Mouse (Mus musculus): Measurements from ENCODE around the gene Gm9733.
"Not testable (repeated sequence)": the region's sequence is repeated elsewhere in the genome, so short reads cannot be mapped to it uniquely, and the experiment has no call there.

Gm9733 gene

GRCm38 (mm10) chr3:15332063-15332462 lies at the start of gene Gm9733:
Gene Gm9733 (minus strand): TSS chr3:15332302.
- DNase-seq (ENCODE audit: low read depth, low spot score), result no peak

- not testable (repeated sequence) for DNase-seq (ENCODE audit: low read depth, low spot score)
Observed at GRCm38 (mm10) chr3:15355690-15356089, 23.6 kb upstream of the Gm9733 start.

DNA sequence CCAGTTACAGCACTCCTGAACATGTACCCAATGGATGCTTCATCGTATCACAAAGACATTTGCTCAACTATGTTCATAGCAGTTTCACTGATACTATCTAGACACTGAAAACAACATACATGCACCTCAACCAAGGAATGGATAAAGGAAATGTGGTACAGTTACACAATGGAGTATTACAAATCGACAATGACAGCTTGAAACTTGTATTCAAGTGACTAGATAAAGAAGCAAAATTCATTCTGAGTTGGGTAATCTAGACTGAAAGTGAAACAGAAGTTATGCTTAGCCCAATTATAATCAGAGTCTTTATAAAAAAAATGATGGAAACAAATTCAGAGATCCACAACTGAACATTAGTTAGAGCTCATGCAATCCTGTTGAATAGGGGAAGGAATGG lies 18.2 kb upstream of the Gm9733 start:
- DNase-seq (ENCODE audit: low read depth, low spot score), result not testable (repeated sequence)

DNA sequence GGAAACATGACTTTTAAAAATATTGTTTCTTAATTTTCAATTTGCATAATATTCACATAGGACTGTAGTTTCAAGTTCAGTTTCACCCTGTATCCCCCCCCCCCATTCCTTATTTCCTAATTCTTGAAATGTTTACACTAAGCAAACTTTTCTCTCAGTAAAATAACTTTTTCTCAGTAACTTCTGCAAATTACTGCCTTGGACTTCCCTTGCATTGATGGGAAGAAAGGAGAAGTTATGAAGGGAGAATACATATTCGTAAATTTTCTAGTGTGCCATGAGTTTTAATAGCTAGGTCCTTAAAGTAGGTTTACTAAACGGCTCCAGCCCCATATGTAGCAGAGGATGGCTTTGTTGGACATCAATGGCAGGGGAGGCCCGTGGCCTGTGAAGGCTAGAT lies 13.5 kb upstream of the Gm9733 start:
- not testable (repeated sequence) for DNase-seq (ENCODE audit: low read depth, low spot score)

DNA sequence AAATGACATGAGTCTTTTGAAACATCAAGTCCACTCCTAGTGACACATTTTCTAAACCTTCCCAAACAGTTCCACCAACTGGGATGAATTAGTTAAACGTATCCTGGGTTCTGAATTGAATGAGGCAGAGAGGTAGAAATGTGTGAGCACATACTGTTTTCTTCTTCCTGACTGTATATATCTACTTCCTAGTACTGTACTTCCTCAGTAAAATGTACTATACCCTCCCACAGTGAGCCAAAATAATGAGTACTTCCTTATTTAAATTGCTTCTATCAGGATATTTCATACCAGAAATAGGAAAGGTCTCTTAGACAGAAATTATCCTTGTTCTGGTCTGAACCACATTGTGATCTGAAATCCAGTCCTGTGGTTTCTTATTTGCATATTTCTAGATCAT lies 8.2 kb upstream of the Gm9733 start:
- DNase-seq (ENCODE audit: low read depth, low spot score), result no peak

- no peak for DNase-seq (ENCODE audit: low read depth, low spot score)
Observed at GRCm38 (mm10) chr3:15334182-15334581, 2.1 kb upstream of the Gm9733 start.

DNA sequence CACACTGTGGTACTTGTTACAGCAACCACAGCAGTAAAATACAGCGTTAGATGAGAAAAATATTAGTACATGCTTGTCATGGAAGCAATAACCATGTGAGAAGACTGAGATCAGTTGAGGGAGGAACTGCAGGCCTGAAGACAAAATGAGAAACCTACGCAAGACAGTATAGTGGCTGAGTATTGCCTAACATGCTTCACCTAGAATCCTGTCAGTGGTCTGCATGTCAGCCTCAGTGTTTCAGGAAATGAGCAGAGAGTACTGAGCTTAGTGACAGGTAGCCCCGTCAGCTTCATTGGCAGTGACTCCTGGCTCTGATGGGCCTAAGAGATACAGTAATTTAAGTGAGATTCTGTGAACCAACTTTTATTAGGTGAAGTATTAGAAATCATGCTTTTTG lies 557 bp downstream of the Gm9733 start:
- DNase-seq (ENCODE audit: low read depth, low spot score), result no peak

DNA sequence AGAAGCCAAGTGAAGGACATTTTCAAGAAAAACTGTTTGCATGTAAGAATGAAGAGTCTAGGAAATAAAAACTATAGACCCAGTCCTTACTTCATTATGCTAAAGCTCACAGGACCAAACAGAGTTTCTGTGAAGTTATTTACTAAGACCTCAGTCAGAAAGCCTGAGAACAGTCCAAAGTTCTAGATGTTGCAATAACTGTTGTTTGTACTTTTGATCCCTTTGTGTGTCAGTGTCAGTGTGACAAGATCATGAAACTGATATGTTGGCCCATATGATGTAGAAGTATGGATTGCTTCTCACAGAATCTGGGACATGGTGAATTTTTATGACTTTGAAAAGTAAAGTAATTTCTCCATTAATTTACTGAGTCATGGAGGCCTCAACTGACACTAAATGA lies 2.6 kb downstream of the Gm9733 start:
- DNase-seq (ENCODE audit: low read depth, low spot score), result no peak

DNA sequence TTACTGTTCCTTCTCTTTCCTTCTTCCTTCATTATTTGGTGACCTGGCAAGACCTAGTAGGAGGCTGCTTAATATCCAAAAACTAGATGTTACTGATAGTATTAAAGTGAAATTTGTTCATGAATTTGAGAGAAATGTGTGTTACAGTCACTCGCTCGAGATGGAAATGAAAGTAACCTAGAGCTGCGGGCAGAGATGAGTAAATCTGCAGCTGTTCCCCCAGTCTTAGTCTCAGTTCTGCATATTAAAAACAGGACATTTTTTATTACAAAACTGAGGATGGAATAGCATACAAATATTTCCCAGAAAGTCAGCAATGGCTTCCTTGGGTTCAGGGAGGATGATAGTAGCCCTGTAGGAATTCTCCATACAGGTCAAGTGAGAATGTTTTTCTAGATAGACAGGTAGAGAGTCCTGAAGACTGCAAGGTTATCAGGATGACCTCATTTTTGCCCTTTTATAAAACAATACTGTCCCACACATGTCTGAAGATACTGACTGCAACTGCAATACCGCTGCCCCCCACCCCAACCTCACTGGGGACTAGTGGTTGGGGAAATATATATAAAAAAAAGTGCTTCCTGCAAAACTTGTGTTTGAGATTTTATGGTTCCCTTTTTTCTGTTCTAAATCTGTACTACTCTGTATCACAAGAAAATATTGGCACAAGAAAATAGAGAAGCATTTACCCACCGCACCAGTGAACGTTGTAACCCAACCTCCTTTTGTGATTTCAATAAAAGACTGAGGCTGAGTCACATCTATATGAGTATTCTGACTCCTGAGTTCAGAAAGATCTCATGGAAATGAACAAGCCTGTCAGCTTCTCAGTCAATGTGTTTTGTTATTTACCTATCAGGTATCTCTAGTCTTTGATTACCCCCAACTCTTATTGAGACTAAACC lies 47.4 kb downstream of the Gm9733 start:
- no peak for DNase-seq (ENCODE audit: low read depth, low spot score)

DNA sequence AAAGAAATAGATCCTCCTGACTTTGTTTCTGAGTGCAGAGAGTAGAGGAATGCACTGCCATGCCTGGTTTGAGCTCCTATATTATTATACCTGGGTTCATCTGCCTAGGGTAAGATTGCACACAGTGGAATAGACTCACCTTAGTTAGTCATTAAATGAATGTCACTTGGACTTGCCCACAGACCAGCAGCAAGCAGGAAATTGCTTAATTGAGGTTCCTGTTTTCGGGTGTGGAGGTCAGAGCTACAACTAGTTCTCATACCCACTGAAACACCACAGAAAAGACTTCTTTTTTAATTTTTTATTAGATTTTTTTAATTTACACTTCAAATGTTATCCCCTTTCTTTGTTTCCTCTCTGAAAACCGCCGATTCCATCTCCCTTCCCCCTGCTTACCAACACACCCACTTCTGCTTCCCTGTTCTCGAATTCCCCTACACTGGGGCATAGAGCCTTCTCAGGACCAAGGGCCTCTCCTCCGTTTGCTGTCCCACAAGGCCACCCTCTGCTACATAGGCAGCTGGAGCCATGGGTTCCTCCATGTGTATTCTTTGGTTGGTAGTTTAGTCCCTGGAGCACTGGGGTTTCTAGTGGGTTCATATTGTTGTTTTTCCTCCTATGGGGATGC lies 56.1 kb downstream of the Gm9733 start:
- DNase-seq (ENCODE audit: low read depth, low spot score), result no peak

DNA sequence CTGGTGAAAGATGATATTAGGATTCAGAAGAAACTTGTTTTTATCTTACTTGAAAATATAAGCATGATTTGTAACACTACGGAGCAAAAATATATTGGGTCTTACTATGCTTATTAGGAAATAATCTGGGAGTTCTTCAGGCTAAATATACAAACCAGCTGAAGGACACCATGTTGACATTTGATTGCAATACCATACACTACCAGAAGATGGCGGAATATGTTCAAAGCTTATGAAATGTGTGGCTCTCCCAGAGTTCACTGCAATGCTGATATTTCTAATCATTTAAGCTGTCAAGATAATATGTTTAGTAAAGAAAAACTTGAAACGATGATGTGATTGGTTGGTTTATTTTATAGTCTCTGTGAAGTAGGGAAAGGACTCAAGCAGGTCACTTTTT lies 67.7 kb downstream of the Gm9733 start:
- DNase-seq (ENCODE audit: low read depth, low spot score), result peak; percentile 40

DNA sequence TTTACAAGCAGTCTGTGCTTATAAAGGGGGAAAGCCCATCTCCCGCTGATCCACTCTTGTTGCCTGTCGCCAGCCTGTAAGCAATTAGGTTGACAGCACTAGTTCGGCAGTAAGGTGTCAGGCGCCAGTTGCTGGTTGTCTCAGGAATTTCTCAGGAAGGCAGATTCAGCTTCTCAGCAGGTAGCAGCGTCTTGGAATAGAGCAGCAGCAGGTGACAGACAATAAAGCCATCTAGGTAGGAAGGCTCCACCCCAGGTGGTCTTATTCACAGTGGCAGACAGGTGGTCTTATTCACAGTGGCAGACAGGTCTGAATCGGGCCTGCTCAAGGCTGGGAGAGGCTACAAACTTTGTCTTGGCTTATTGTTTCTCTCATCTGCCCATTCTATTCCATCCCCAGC lies 76.4 kb downstream of the Gm9733 start:
- DNase-seq (ENCODE audit: low read depth, low spot score), result no peak
